Mouse (Mus musculus) C2C12 (cell line): ENCODE measurements around the gene Wdr11. TPM values are rescaled to one million over a fixed set of nuclear protein-coding genes. Genes with fewer than 3 reads are reported as not detected.

Source experiments
- H3K27me3 ChIP-seq: one replicate; pipeline ENCODE4 v1.6.1; 2011; ENCODE audit not compliant: control insufficient read depth, insufficient read depth, insufficient read length
- H3K36me3 ChIP-seq: one replicate; pipeline ENCODE4 v1.6.1; 2011; ENCODE audit not compliant: control insufficient read depth, insufficient read depth
- H3K4me3 ChIP-seq: one replicate; pipeline ENCODE4 v1.5.1; 2011; ENCODE audit warnings: mild to moderate bottlenecking, control low read depth; ENCODE audit not compliant: poor library complexity, insufficient read depth, severe bottlenecking
- H3K79me2 ChIP-seq: one replicate; pipeline ENCODE4 v1.6.1; 2011; ENCODE audit not compliant: control insufficient read depth, insufficient read depth
- H3K79me3 ChIP-seq: one replicate; pipeline ENCODE4 v1.6.1; 2011; ENCODE audit warnings: low read depth, control low read depth
- H3ac ChIP-seq: one replicate; pipeline ENCODE3; 2011; ENCODE audit warnings: low read depth; ENCODE audit not compliant: control insufficient read depth, insufficient read length
- CEBPB ChIP-seq: IDR thresholded peaks from one replicate; pipeline ENCODE4 v1.6.1; 2011; ENCODE audit warnings: low read depth, mild to moderate bottlenecking, control low read depth, moderate library complexity
- CTCF ChIP-seq: IDR thresholded peaks from one replicate; pipeline ENCODE4 v1.5.1; 2011; ENCODE audit not compliant: control insufficient read depth, insufficient read depth, insufficient read length
- FOSL1 ChIP-seq: IDR thresholded peaks from one replicate; pipeline ENCODE4 v1.8.0; 2011; ENCODE audit warnings: mild to moderate bottlenecking, low read length; ENCODE audit not compliant: poor library complexity, insufficient read depth, severe bottlenecking
- MAX ChIP-seq: IDR thresholded peaks from one replicate; pipeline ENCODE4 v1.6.1; 2011; ENCODE audit warnings: mild to moderate bottlenecking, control low read depth
- MYOD1 ChIP-seq: IDR thresholded peaks from one replicate; pipeline ENCODE4 v1.6.1; 2011; ENCODE audit warnings: low read depth; ENCODE audit not compliant: control insufficient read depth, insufficient read length
- MYOG ChIP-seq: IDR thresholded peaks from one replicate; pipeline ENCODE4 v1.6.1; 2011; ENCODE audit not compliant: control insufficient read depth, insufficient read length; ENCODE audit errors: extremely low read depth
- USF1 ChIP-seq: IDR thresholded peaks from one replicate; pipeline ENCODE4 v1.6.1; 2011; ENCODE audit warnings: low read depth, mild to moderate bottlenecking, control low read depth, moderate library complexity
- polyA plus RNA-seq: library from polyadenylated mRNA; unstranded; fragments of >200 nt; fragmentation: generic; extraction: Trizol; gene quantifications from one replicate; pipeline ENCODE4 v1.2.1, GENCODE M21; 2012; ENCODE audit warnings: missing spikeins

Wdr11 gene
- polyA plus RNA-seq, 1 experiment = 13.7 TPM

- H3K79me2 ChIP-seq = no peaks in the 10 kb centered on the region
- TF ChIP-seq MAX (no peak), FOSL1 (no peak), MYOD1 (no peak)
- no peaks in the 10 kb centered on the region for H3K79me3 ChIP-seq
- no peaks in the 10 kb centered on the region for H3K36me3 ChIP-seq
- no peak overlapping the region for H3ac ChIP-seq
- H3K4me3 ChIP-seq = no peak overlapping the region
- peaks cover 10% of the 10 kb centered on the region for H3K27me3 ChIP-seq
Measured at GRCm38 (mm10) chr7:129671675-129672651, 80.3 kb downstream of the Wdr11 start.

- H3K79me2 ChIP-seq = no peaks in the 10 kb centered on the region
- no peak overlapping the region for H3K4me3 ChIP-seq
- no peaks in the 10 kb centered on the region for H3K36me3 ChIP-seq
- no peak overlapping the region for H3ac ChIP-seq
- H3K27me3 ChIP-seq = peaks cover 5% of the 10 kb centered on the region
- H3K79me3 ChIP-seq = no peaks in the 10 kb centered on the region
- no peak for TF ChIP-seq CEBPB
- TF ChIP-seq MYOG = no peak
- no peak for TF ChIP-seq USF1
- no peak for TF ChIP-seq FOSL1
- no peak for TF ChIP-seq MYOD1
- no peak for TF ChIP-seq CTCF
- TF ChIP-seq MAX = no peak
Measured at GRCm38 (mm10) chr7:129673776-129674175, 82.1 kb downstream of the Wdr11 start.

GRCm38 (mm10) chr7:129674558-129674957 lies 82.9 kb downstream of the Wdr11 start:
- H3K4me3 ChIP-seq = no peak overlapping the region
- H3ac ChIP-seq = no peak overlapping the region
- no peaks in the 10 kb centered on the region for H3K36me3 ChIP-seq
- TF ChIP-seq MAX (no peak), CEBPB (no peak), CTCF (no peak), MYOD1 (no peak), FOSL1 (no peak), USF1 (no peak), MYOG (no peak)
- peaks cover 5% of the 10 kb centered on the region for H3K27me3 ChIP-seq
- no peaks in the 10 kb centered on the region for H3K79me3 ChIP-seq
- no peaks in the 10 kb centered on the region for H3K79me2 ChIP-seq

GRCm38 (mm10) chr7:129675852-129676251 lies 84.2 kb downstream of the Wdr11 start:
- Histone ChIP-seq H3K36me3 (no peaks in the 10 kb centered on the region), H3ac (no peak overlapping the region), H3K27me3 (peaks cover 5% of the 10 kb centered on the region), H3K79me2 (no peaks in the 10 kb centered on the region), H3K79me3 (no peaks in the 10 kb centered on the region), H3K4me3 (no peak overlapping the region)
- TF ChIP-seq FOSL1 = no peak
- no peak for TF ChIP-seq MYOG
- TF ChIP-seq USF1 = no peak
- TF ChIP-seq MAX = no peak

GRCm38 (mm10) chr7:129677141-129677540 lies 85.5 kb downstream of the Wdr11 start:
- no peaks in the 10 kb centered on the region for H3K79me2 ChIP-seq
- H3K36me3 ChIP-seq = no peaks in the 10 kb centered on the region
- H3K27me3 ChIP-seq = no peaks in the 10 kb centered on the region
- no peaks in the 10 kb centered on the region for H3K79me3 ChIP-seq
- no peak for TF ChIP-seq CEBPB
- no peak for TF ChIP-seq MAX
- no peak for TF ChIP-seq USF1
- no peak for TF ChIP-seq MYOG
- TF ChIP-seq MYOD1 = no peak
- no peak for TF ChIP-seq CTCF
- no peak for TF ChIP-seq FOSL1
- H3K4me3 ChIP-seq = no peak overlapping the region
- no peak overlapping the region for H3ac ChIP-seq

GRCm38 (mm10) chr7:129678431-129678830 lies 86.8 kb downstream of the Wdr11 start:
- H3K79me2 ChIP-seq = no peaks in the 10 kb centered on the region
- no peaks in the 10 kb centered on the region for H3K79me3 ChIP-seq
- H3K27me3 ChIP-seq = no peaks in the 10 kb centered on the region
- H3K36me3 ChIP-seq = no peaks in the 10 kb centered on the region
- H3ac ChIP-seq = no peak overlapping the region
- H3K4me3 ChIP-seq = no peak overlapping the region
- no peak for TF ChIP-seq MAX
- TF ChIP-seq CTCF = no peak
- no peak for TF ChIP-seq MYOG
